Mouse (Mus musculus) cortical plate, adult 2 months (tissue): Measurements from ENCODE around the gene Ddx56.
A peak's percentile ranks its signal among the peaks of the same experiment; 100 is the strongest.

Source experiments
- CTCF ChIP-seq: fragments of 200-500 bp; IDR thresholded peaks from 2 replicates; pipeline ENCODE4 v1.5.1; 2011; ENCODE audit warnings: mild to moderate bottlenecking, control low read depth, low read length; ENCODE audit not compliant: insufficient read depth; ENCODE audit errors: extremely low read depth
- POLR2A ChIP-seq: fragments of 200-500 bp; IDR thresholded peaks from 2 replicates; pipeline ENCODE4 v1.6.1; 2011; ENCODE audit warnings: mild to moderate bottlenecking, low read length, control low read depth; ENCODE audit not compliant: insufficient read depth; ENCODE audit errors: extremely low read depth

DNA sequence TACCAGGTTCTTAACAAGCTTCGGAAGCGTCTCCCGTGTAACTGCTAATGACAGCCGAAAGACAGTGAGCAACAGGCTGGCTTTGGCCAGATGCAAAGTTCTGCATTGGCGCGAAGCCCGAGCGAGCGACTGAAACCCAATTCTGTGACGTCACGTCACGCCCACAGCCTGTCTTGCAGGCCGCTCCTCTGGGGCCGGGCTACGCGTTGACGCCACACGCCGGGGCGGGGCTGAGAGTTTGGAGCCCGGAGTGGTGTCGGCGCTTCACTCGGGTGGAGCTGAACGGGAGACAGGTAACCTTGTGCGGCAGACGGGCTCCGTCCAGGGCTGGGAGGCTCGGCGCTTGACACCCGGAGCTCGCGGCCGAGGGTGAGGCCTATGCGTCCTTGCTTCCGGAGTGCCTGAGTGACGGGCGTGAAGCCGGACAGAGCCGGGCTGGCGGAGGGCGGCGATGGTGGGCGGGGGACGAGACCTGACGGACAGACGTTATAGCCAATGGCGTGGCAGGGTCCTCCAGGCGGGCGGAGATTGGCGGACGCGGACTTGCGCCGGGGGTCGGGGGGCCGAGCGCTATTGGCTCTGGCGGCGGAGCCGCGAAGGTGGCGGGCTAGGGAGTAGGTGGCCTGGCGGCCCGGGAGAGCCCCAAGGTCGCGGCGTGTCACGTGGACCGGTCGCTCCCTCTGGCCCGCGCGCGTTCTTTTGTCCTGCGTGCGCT, 24.0 kb upstream of the Ddx56 start, which contains the start of gene Ogdh:
- TF ChIP-seq CTCF, result no peak
- TF ChIP-seq POLR2A, result peak; percentile 82
